Mouse (Mus musculus) thymus, adult 2 months (tissue): ENCODE data around the gene Asic1.

ENCODE experiments used
- CTCF ChIP-seq: fragments of 200-500 bp; IDR thresholded peaks from 2 replicates; pipeline ENCODE4 v1.5.1; 2012; ENCODE audit warnings: mild to moderate bottlenecking, control low read depth, low read length, moderate library complexity, borderline replicate concordance; ENCODE audit not compliant: control insufficient read depth, poor library complexity, insufficient read depth; ENCODE audit errors: extremely low read depth
- POLR2A ChIP-seq: fragments of 200-500 bp; IDR thresholded peaks from 2 replicates; pipeline ENCODE4 v1.6.1; 2012; ENCODE audit warnings: mild to moderate bottlenecking, low read length, control low read depth, moderate library complexity; ENCODE audit not compliant: control insufficient read depth, poor library complexity, insufficient read depth; ENCODE audit errors: extremely low read depth

DNA sequence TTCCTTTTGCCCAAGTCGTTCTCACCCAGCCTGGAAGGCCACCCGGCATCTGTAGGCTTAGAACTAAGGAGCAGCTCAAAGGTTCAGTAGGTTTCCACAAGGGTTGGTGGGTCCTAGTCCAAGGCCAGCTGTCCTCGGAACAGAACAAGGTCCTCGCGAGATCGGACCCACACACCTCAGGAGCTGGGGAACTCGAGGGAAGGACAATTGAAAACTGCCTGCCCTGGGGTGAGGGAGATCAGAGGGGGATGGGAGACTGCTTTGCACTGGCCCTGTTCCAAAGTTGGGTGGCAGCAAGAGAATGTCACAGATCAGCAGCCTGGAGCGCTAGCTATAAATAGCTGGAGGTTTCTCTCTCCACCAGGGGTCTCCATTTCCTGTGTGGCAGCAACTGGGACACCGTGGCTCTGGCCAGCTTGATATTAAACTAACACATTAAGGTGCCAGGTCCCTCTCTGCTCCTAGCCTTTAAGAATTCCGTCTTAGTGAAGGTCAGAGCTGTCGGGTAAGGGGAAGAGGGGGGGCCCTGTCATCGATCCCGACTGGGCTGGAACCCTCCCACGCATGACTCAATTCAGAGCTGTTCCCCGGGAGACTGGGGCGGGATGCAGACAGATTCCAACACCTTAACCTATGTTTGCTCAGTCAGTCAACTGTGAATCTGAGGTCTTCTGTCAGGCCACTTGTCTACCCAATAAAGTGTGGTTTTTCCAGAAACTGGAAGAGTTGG lies 54.3 kb downstream of the Asic1 start:
- TF ChIP-seq CTCF (peak; percentile 66; the same call in 1 of the 2 replicates), POLR2A (no peak)
